Mouse (Mus musculus) lung, adult 2 months (tissue): ENCODE data around the gene Sec24b.

ENCODE experiments used
- CTCF ChIP-seq: fragments of 200-500 bp; IDR thresholded peaks from 2 replicates; pipeline ENCODE4 v1.5.1; 2011; ENCODE audit warnings: mild to moderate bottlenecking, low read length, control low read depth; ENCODE audit not compliant: insufficient read depth
- POLR2A ChIP-seq: fragments of 200-500 bp; IDR thresholded peaks from 2 replicates; pipeline ENCODE4 v1.6.1; 2011; ENCODE audit warnings: low read depth, mild to moderate bottlenecking, control low read depth, low read length, borderline replicate concordance; ENCODE audit errors: extremely low read depth

- TF ChIP-seq POLR2A: no peak
- no peak for TF ChIP-seq CTCF
Observed at GRCm38 (mm10) chr3:130055416-130056385, 5.7 kb downstream of the Sec24b start.
